Mouse (Mus musculus) midbrain, embryonic 16.5 days (tissue): ENCODE results near the gene Cpm. TPM values are rescaled to one million over a fixed set of nuclear protein-coding genes. Genes with fewer than 3 reads are reported as not detected.

Experiments
- ATAC-seq: fragments of 200-750 bp; cut with Nextera tagmentation; 2 replicates; pipeline ENCODE4 v1.8.0; 2017; ENCODE audit warnings: moderate TSS enrichment
- H3K27ac ChIP-seq: fragments of 300-500 bp; sonication (generic); 2 replicates; pipeline ENCODE4 v1.5.1; 2014; ENCODE audit warnings: mild to moderate bottlenecking, low read length, mixed read lengths
- H3K27me3 ChIP-seq: fragments of 300-500 bp; sonication (generic); 2 replicates; pipeline ENCODE4 v1.6.1; 2014; ENCODE audit warnings: low read depth, low read length, mixed read lengths; ENCODE audit not compliant: control insufficient read depth, insufficient read depth
- H3K36me3 ChIP-seq: fragments of 300-500 bp; sonication (generic); 2 replicates; pipeline ENCODE4 v1.6.1; 2014; ENCODE audit warnings: mild to moderate bottlenecking, low read length, moderate library complexity, mixed read lengths; ENCODE audit not compliant: control insufficient read depth, insufficient read depth
- H3K4me1 ChIP-seq: fragments of 300-500 bp; sonication (generic); 2 replicates; pipeline ENCODE4 v1.6.1; 2014; ENCODE audit warnings: mild to moderate bottlenecking, low read length, mixed read lengths; ENCODE audit not compliant: control insufficient read depth, insufficient read depth
- H3K4me2 ChIP-seq: fragments of 300-500 bp; sonication (generic); 2 replicates; pipeline ENCODE4 v1.6.1; 2014; ENCODE audit warnings: mild to moderate bottlenecking, low read length, mixed read lengths
- H3K4me3 ChIP-seq: fragments of 300-500 bp; sonication (generic); 2 replicates; pipeline ENCODE4 v1.5.1; 2014; ENCODE audit warnings: low read depth, mild to moderate bottlenecking, low read length, moderate library complexity, mixed read lengths
- H3K9ac ChIP-seq: fragments of 300-500 bp; sonication (generic); 2 replicates; pipeline ENCODE4 v1.6.1; 2014; ENCODE audit warnings: low read depth, low read length, mixed read lengths
- H3K9me3 ChIP-seq: fragments of 300-500 bp; sonication (generic); replicated peaks from 2 replicates; pipeline ENCODE4 v1.6.1; 2014; ENCODE audit warnings: mild to moderate bottlenecking, low read length, mixed read lengths; ENCODE audit not compliant: control insufficient read depth, poor library complexity, severe bottlenecking
- WGBS: fragments of 180-500 bp; shearing (Covaris S2); extraction: QIAGEN DNeasy Blood & Tissue Kit; methylation state at CpG from one replicate; pipeline ENCODE4 v1.1.7; 2014; 5-methylcytosine and 5-hydroxymethylcytosine counted together
- polyA plus RNA-seq: library from polyadenylated mRNA; unstranded; fragments of >200 nt; fragmentation: Nextera tagmentation; extraction: Ambion mirVana; gene quantifications from 2 replicates; pipeline ENCODE4 v1.2.1, GENCODE M21; 2015

Cpm gene
- polyA plus RNA-seq, 1 experiment from 2014 or later, result 13.5 TPM

DNA sequence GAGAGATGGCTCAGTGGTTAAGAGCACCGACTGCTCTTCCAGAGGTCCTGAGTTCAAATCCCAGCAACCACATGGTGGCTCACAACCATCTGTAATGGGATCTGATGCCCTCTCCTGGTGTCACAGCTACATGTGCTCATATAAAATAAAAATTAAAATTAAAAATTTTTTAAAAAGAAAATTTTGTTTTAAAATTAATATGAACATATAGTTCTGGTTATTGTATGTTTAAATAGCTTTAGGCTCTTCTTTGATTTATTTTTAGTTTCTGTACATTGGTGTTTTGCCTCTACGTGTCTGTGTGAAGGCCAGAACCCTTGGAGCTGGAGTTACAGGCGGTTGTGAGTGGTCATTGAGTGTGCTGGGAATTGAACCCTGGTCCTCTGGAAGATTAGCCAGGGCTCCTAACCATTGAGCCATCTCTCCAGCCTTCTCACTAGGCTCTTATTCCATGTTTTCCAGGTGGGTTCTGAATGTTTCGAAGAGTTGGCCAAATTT lies 97.6 kb downstream of the Cpm start:
- Histone ChIP-seq H3K4me1 (no peaks in the 10 kb centered on the region), H3K9me3 (no peaks in the 10 kb centered on the region), H3K9ac (no peak overlapping the region), H3K4me3 (no peak overlapping the region), H3K36me3 (no peaks in the 10 kb centered on the region), H3K27me3 (no peaks in the 10 kb centered on the region), H3K27ac (no peak overlapping the region), H3K4me2 (no peak overlapping the region)
- no peak for ATAC-seq
- 94% methylated on average over 4 of the region's 4 CpGs for WGBS

DNA sequence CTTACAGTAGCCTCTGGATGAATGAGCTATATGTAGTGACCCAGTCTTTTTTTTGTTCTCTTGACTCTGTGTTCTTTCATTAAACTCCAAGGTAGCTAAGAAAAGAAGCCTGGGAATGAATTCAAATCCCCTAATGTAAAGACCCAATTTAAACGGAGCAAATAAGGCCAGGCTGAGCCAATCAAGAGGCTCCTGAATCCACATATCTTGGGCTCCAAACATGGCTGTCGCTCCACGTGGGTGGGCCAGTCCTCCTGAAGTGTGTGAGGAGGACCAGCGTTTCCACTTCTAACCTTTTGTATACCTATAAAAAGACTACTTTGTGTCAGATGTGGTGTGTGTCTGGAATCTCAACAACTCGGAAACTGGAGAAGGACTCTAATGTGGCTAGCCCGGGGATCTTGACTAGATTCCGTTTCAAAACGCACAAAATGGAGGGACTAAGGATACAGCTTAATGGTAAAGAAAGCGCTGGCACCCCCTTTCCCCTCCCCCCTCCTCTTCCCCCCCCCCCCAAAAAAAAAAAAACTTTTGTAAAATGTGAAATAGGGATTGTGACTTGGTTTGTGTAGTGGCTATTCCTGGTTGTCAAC lies 98.3 kb downstream of the Cpm start:
- Histone ChIP-seq H3K27ac (no peak overlapping the region), H3K9me3 (no peaks in the 10 kb centered on the region), H3K4me3 (no peak overlapping the region), H3K9ac (no peak overlapping the region), H3K36me3 (no peaks in the 10 kb centered on the region), H3K4me1 (no peaks in the 10 kb centered on the region), H3K4me2 (no peak overlapping the region), H3K27me3 (no peaks in the 10 kb centered on the region)
- ATAC-seq, result no peak
- WGBS, result 84% methylated on average over 9 of the region's 9 CpGs

DNA sequence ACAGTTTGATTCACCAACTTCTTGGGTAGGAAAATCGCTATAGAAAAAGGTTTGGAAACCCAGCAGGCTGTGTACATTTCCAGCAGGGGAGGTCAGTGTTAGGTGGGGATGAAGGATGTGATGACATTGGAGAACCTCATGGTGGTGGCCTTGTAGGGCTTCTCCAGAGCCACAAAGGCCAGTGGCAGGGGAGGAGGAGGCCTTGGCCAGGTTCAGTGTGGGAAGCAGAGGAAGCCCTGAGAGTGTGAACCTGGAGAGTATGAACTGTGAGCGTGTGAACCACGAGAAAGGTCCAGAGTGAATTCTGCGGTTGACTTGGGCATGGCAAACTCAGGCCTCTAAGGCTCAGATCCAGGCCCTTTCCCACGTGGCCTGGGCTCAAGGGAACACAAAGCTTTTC lies 99.3 kb downstream of the Cpm start:
- WGBS, result 91% methylated on average over 5 of the region's 5 CpGs

DNA sequence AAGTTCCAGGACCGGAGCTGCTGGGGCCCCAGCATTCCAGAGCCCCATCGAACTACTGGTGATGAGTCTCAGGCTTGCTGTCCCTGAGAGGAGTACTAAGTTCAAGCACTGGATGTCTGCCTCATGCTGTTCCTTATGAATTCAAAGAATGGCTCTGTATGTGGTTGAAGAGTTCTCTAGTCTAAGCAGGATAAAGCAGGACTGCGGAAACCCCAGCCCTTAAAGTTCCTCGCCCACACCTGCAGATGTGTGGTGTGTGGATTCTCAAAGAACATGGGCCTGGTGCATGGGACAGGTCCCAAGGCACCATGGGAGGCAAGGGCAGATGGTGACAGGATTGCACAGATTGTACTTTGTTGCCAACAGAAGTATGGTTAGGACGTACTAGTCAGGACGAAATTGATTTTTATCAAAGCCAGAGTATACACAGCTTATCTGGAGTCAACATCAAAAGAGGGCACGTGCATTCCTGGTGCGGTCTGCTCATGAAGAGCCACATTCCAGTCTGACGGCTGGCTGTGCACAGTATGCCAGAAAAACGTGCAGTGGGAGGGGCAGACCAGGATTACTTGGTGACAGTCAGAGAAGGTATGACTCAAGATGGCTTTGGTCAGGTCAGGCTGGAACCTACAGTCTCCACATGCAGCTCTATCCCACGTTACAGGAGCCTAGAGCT lies 100.0 kb downstream of the Cpm start:
- Histone ChIP-seq H3K4me3 (no peak overlapping the region), H3K36me3 (no peaks in the 10 kb centered on the region), H3K9me3 (no peaks in the 10 kb centered on the region), H3K4me1 (no peaks in the 10 kb centered on the region), H3K4me2 (no peak overlapping the region), H3K27ac (no peak overlapping the region), H3K9ac (no peak overlapping the region), H3K27me3 (no peaks in the 10 kb centered on the region)
- 83% methylated on average over 11 of the region's 11 CpGs for WGBS
- ATAC-seq, result no peak

More for the DNA sequence above, 99.3 kb downstream of the Cpm start:
- Histone ChIP-seq H3K27me3 (no peaks in the 10 kb centered on the region), H3K9ac (no peak overlapping the region), H3K27ac (no peak overlapping the region), H3K4me2 (no peak overlapping the region), H3K36me3 (no peaks in the 10 kb centered on the region), H3K4me3 (no peak overlapping the region), H3K4me1 (no peaks in the 10 kb centered on the region), H3K9me3 (no peaks in the 10 kb centered on the region)
- ATAC-seq, result no peak

DNA sequence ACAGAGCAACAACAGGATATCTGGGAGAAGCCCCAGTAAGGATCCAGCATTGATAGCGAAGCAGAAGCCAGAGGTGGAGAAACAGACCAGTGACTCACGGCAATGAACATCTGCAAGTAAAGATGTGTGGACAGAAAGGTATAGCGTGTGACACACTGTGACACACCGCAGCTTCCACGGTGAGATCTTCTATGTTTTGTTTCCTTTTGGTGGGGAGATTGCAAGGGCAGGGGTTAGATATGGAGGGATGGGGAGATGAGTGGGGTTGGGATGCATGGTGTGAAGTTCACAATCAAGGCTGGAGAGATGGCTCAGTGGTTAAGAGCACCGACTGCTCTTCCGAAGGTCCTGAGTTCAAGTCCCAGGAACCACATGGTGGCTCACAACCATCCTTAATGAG lies 100.8 kb downstream of the Cpm start:
- over 99% methylated on average over 7 of the region's 7 CpGs for WGBS
- no peaks in the 10 kb centered on the region for H3K27me3 ChIP-seq
- no peak overlapping the region for H3K27ac ChIP-seq
- H3K36me3 ChIP-seq, result no peaks in the 10 kb centered on the region
- H3K4me1 ChIP-seq, result no peaks in the 10 kb centered on the region
- no peaks in the 10 kb centered on the region for H3K9me3 ChIP-seq
- no peak for ATAC-seq
- H3K4me2 ChIP-seq, result no peak overlapping the region
- H3K9ac ChIP-seq, result no peak overlapping the region
- no peak overlapping the region for H3K4me3 ChIP-seq

DNA sequence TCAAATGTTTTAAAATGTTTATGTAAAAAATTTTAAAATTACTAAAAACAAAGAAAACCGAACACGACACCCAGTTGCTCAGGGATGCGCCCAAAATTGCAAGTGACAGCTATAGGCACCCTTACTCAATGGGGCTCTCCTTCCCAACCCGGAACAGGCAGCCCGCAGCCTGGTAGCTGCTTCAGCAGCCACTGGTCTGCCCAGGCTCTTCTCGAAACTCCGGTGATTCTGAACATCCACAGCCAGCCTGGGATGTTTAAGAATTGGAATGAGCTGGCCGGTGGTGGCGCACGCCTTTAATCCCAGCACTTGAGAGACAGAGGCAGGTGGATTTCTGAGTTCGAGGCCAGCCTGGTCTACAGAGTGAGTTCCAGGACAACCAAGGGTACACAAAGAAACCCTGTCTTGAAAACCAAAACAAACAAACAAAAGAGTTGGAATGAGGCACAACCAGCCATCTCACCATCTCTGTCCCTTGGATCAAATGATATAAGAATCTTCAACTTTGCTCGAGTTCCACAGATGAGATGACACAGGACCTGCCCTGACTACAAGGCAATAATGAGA lies 101.4 kb downstream of the Cpm start:
- H3K36me3 ChIP-seq, result no peaks in the 10 kb centered on the region
- no peak overlapping the region for H3K9ac ChIP-seq
- H3K4me1 ChIP-seq, result no peaks in the 10 kb centered on the region
- WGBS, result 96% methylated on average over 12 of the region's 12 CpGs
- H3K9me3 ChIP-seq, result no peaks in the 10 kb centered on the region
- H3K4me3 ChIP-seq, result no peak overlapping the region
- no peak for ATAC-seq
- no peak overlapping the region for H3K27ac ChIP-seq
- H3K27me3 ChIP-seq, result no peaks in the 10 kb centered on the region
- no peak overlapping the region for H3K4me2 ChIP-seq

DNA sequence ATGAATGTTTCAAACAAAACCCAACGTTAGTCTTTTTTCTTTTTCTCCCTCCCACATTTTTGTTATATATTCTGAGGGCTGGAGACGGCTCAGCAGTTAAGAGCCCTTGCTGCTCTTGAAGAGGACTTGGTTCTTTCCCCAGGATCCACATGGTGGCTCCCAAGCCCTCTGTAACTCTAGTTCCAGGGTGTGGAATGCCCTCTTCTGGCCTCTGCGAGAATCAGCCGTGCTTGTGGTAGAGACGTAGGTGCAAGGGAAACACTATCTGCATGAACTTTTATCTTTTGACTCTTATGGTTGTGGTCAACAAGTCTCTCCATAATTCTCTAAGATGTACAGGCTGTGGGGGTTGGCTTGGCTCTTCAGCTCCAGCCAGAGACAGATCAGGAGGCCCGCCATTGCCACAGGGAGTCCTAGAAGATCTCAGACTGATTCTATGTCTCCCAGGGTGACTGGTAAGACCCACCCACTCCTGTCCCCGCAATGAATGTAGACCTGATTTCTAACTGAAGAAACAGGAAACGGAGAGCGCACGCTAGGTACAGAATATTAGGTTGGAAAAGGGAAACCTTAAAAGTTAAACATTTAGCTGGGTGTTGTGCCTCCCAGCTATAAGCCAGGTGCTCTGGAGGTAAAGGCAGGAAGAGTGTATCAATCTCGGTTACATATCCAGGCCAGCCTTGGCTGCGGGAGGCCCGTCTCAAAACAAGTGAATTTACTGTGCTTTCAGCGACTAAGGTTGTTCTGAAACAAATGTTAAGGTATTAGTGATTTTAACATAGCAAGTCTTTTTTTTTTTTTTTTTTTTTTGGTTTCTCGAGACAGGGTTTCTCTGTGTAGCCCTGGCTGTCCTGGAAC lies 102.2 kb downstream of the Cpm start:
- ATAC-seq, result no peak
- 59% methylated on average over 14 of the region's 15 CpGs for WGBS
- Histone ChIP-seq H3K27me3 (no peaks in the 10 kb centered on the region), H3K4me2 (no peak overlapping the region), H3K36me3 (no peaks in the 10 kb centered on the region; the same call in 1 of the 2 replicates), H3K27ac (no peak overlapping the region), H3K9ac (no peak overlapping the region), H3K4me1 (no peaks in the 10 kb centered on the region), H3K9me3 (no peaks in the 10 kb centered on the region), H3K4me3 (no peak overlapping the region)

DNA sequence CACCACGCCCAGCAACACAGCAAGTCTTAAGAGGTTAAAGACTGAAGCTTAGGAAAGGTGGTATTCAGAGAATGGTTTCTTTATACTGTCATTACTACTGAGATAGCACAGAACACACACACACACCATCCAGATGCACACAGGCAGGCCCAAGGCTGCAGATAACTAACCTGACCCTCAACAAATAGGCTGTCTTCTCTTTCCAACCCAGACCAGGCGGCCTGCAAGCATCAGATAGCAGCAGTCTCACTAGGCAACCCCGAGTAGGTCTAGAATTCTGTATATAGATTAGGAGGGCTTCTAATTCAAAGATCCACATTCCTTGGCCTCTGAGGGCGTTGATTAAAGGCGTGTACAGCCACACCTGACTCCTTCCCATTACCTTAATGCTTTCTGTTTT lies 102.9 kb downstream of the Cpm start:
- Histone ChIP-seq H3K4me1 (no peaks in the 10 kb centered on the region), H3K36me3 (peaks cover 2% of the 10 kb centered on the region; the same call in 1 of the 2 replicates), H3K4me2 (no peak overlapping the region), H3K27me3 (no peaks in the 10 kb centered on the region), H3K9me3 (no peaks in the 10 kb centered on the region), H3K4me3 (no peak overlapping the region), H3K27ac (no peak overlapping the region), H3K9ac (no peak overlapping the region)
- no peak for ATAC-seq
- WGBS, result 90% methylated on average over 5 of the region's 5 CpGs
